Mouse (Mus musculus) embryo, embryonic 10 days (tissue): ENCODE measurements around the gene Zfp276.

Source experiments
- DNase-seq: peaks from one replicate; pipeline ENCODE4 v3.0.0-alpha.2; 2015; ENCODE audit warnings: low spot score

The Zfp276 gene

DNA sequence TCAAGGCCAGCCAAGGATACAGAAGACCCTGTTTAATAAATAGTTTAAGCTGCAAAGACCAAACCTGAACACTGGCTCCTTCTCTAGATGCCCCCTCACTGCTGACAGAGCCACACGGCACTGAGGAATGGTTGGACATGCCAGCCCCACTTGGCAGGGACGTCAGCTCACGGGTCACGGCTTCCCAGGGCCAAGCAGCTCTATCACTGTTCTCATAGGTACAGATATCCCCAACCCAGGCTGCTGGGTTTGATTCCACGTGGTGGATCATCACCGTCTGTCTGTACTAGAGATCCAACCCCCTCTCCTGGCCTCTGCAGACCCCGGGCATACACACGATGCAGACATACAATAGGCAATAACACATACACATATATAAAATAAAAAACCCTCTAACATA lies 36.7 kb downstream of the Zfp276 start:
- no peak for DNase-seq

DNA sequence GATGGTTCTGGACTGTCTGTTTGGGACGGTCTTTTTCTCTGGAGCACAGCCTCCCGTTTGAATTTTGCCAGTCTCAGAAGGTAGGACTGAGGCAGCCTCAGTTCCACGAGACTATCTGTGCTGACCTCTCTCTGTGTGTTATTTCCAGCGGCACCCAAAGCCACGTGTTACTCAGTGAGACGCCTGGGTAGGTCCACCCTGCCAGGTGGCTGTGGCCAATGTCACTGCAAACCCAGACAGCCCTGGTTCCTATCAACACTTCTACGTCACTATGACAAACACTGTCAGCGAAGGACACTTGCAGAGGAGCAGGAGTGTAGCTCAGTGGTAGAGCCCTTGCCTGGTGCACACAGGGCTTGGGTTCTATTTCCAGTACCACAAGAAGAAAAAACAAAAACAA lies 37.7 kb downstream of the Zfp276 start:
- no peak for DNase-seq

DNA sequence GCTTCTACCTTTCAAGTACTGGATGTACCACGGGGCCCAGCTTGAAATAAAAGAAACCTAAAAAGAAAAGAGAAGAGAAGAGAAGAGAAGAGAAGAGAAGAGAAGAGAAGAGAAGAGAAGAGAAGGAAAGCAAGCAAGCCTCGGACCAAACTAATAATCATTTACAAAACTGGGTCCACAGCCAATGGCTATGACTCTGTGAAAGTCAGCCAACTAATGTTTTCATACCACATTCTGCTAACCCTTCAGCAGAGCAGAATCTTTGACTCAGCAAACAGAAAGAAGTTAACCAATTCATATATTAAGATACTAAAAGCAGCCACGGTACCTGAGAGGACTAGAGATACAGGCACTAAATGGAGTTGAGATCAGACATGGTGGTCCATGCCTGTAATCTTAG lies 38.3 kb downstream of the Zfp276 start:
- no peak for DNase-seq

DNA sequence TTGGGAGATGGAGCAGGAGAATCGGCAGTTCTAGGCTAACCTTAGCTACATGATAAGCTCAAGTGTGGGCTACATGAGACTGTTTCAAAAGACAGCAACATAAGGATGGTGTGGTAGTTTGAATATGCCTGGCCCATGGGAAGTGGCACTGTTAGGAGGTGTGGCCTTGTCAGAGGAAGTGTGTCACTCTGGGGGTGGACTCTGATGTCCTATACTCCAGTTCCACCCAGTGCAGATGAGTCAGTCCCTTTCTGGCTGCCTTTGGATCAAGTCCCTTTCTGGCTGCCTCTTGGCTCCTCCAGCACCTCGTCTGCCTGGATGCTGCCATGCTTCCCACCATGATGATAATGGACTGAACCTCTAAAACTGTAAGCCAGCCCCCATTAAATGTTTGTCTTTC lies 38.8 kb downstream of the Zfp276 start:
- DNase-seq = no peak

DNA sequence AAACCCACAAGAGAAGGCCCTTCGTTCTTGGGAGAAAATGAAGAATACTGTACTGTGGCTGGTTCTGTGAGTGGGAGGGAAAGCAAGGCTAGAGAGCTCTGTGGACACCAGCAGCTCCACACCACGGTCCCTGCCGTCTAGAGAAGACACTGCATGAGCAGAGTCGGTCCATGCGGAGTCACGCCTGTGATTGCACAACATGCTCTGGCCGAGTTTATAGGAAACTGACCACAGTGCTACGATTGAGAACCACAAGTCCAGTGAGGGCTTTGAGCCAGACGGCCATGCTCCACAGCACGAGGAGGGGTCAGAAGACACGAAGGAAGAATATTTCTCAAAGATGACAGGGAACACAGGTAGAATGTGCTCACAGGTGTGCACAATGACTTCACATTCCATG lies 44.3 kb downstream of the Zfp276 start:
- no peak for DNase-seq

DNA sequence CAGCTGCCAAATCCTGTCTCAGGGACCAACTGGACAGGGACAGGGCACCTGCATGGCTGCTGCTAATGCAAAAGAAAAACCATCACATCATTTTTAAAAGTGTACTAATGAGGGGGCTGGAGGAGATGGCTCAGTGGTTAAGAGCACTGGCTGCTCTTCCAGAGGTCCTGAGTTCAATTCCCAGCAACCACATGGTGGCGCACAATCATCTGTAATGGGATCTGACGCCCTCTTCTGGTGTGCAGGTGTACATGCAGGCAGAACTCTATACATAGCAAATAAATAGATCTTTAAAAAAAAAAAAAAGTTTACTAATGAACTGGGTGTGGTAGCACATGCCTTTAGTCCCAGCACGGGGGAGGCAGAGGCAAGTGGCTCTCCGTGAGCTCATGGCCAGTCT lies 54.7 kb downstream of the Zfp276 start:
- DNase-seq = no peak

DNA sequence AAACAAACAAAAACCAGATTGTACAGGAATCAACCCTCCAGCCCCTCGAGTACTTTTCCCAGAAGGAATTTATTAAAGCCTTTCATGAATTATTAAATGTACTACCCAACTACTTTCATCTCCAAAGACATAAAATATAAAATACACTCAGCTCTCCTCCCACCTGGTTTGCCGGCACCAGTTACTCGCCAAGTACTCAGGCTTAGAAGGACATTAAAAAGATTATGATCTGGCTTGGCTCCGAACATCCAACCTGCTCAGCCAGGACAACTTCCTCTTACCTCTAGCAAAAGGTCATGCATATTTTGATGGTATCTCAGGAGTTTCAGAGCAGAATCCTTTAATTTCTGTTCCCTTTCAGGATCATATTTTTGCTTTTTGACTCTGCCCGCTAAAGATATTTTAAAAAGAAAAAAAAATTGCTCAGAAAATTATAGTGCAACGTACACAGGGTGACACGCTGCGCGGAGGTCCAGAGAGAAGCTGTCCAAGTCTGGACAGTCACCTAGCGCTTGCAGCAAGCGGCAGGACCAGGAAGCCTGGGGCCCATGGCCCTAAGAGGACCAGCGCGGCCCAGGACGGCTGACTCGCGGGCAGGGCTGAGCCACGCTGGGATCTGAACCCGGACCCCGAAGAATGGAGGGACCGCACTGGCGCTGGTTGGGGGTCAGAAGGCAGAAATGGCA lies 63.9 kb downstream of the Zfp276 start:
- DNase-seq = no peak

DNA sequence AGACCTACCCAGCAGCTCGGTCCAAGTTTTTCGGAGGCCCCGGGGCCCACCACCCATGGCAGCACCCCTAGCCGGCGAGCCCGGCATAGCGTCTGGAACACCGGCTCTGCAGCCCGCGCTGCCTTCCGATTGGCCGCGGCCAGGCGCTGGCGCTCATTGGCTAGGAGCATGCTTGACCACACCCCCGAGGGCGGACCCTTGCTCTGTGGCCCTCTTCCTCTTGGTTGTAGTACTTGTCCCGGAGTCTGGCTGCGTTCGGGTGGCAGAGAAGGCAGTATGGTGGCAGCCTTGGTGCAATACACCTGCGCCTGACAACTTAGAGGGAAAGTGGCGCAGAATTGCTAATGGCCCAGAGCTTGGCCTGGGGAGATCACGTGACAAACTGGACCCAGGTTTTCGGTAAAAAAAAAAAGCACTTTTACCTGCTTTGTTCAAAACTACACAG lies 64.5 kb downstream of the Zfp276 start, which contains the start of gene Fanca:
Fanca (minus strand) TSS at position 110 of the 445 bp plus-strand sequence.
- DNase-seq = peak; percentile 97
